Mouse (Mus musculus) layer of hippocampus, postnatal 36 days (tissue): Measurements from ENCODE around the gene Sgta. TPM values are rescaled to one million over a fixed set of nuclear protein-coding genes. Genes with fewer than 3 reads are reported as not detected.
A peak's percentile ranks its signal among the peaks of the same experiment; 100 is the strongest.
"Not testable (repeated sequence)": the region's sequence is repeated elsewhere in the genome, so short reads cannot be mapped to it uniquely, and the experiment has no call there.

Experiments
- DNase-seq, 2 experiments: peaks; one replicate each; pipeline ENCODE4 v3.0.0; 2022
- total RNA-seq, 2 experiments: library from RNA; stranded (reverse); gene quantifications; 2 replicates each; pipeline ENCODE4 v1.2.3; 2021

Gene Sgta
- 100 to 1,000 TPM; 174 to 175 TPM for total RNA-seq

DNA sequence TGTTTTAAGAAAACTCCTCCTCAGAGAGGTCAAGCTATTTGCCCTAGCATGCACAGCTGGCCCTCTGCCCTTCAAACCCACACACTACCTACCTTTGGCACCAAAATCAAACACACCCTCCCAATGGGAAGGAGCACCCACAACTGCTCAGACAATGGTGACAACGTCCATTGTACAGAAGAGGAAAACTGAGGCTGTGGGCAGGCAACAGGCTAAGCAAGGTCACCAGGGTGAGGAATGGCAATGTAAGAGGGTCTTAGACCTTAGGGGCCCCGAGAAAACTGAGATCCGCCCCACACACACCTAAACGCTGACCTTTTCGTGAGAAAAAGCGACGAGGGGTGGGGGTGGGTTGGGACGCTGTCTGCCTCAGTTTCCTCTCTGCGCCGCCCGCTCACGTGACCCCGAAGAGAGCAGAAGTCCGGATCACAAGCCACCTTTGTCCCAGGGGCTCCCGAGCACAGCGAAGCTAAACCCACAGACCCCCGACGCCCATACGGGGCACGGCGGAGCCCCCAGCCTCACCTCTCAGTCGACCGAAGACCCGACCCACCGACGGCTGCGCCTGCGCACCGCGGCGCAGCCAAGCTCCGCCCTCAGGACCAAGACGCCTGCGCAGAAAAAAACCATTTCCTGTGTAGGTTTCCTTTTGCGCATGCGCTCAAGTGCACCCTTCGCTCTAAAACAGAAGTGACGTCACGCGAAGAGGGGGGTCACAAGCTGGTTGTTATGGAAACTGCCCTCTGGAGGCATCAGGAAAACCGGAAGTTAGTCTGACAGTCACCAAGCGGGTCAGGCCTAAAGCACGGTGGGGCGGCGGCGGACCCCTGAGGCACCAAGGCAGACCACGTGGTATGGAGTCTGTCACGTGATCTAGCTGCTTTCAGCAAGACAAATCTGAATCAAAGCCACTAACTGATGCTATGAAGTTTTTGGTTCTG lies at the start of gene Sgta:
Gene Sgta, minus strand, starts transcription at position 579 of the 941 bp plus-strand sequence.
- peak; percentile 99 for DNase-seq

DNA sequence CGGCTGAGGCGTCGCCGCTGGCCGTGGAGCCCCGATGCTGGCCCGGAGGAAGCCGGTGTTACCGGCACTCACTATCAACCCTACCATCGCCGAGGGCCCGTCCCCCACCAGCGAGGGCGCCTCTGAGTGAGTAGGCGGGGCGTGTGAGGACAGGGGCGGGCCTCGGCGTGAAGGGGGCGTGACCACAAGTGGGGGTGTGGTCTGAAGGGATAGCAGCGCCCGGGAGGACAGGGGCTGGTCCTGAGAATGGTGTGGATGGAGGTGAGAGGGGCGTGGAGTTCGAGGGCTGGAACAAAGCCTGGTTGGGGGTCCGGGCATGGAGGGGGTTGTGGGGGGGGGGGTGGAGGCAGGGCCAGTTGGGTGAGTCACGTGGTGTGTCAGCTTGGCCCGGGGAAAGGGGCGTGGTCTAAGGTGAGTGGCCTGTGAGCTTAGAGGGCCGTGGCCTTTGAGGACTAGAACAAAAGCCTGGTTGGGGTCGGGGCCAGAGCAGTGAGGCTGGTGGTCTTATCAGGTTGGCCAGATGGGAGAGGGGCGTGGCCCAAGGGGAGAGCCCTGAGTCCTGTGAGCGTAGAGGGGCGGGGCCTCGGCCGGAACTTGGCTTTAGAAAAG lies 46.2 kb upstream of the Sgta start:
- DNase-seq: peak; percentile 82 to 83

DNA sequence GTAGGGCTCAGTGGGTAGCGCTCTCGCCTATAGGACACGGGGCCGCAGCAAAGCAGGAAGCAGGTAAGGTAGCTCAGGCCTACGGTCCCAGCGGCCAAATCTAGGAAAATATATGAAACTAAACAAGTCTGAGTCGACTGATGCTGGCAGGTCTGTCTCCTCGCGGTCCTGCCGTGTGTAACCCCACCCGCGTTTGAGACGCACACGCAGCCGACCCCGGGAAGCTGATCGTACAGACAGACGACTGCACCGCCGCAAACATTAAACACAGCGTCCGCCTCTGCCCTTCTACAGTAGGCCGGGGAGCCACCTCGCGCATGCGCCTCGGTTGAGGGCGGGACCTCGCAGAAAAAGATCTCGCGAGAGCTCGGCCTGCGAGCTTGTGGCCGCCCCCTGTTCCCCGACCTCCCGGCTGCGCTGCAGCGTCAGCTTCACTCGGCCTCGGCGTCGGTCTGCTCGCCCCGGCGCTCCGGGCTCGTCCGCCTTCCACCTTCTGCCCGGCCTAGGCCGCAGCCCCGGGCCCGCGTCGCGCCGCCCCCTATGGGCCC lies 45.7 kb upstream of the Sgta start, which contains the start of gene Map2k2:
Gene Map2k2, plus strand, starts transcription at position 351 of the 548 bp plus-strand sequence.
- peak; percentile 96 to 97 for DNase-seq

DNA sequence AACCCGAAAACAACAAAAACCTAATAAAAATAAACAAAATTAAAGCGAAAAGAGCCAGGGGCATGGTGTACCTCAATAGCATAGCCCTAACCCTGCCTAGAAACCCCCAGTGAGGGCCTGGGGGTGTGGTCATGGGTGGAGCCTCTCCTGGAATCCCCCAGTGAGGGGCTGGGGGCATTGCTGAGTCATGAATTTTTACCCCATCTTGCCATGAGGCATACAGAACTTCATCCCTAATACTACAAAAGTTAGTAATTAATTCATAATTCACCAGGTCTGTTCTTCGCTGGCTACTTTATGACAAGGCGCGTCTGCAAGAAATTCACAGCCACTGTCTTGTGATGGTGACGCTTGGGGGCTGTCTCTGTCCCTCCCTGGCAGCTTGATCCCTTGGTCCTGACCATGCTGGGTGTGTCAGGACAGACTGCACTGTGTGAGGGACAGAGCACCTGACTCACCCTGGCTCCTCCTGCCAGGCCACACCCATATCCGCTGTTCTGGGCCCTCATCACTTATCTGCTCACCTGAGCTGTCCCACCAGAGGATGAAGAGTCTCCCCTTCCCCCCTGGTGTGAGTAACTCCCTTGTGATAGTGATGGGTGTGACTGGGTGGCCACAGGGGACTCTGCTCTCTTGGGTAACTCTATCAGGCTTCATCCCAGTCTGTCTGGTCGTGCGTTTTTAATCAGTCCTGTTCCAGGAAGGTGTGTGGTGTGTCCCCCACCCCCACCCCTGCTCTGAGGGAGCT lies 35.1 kb upstream of the Sgta start:
- no peak for DNase-seq

DNA sequence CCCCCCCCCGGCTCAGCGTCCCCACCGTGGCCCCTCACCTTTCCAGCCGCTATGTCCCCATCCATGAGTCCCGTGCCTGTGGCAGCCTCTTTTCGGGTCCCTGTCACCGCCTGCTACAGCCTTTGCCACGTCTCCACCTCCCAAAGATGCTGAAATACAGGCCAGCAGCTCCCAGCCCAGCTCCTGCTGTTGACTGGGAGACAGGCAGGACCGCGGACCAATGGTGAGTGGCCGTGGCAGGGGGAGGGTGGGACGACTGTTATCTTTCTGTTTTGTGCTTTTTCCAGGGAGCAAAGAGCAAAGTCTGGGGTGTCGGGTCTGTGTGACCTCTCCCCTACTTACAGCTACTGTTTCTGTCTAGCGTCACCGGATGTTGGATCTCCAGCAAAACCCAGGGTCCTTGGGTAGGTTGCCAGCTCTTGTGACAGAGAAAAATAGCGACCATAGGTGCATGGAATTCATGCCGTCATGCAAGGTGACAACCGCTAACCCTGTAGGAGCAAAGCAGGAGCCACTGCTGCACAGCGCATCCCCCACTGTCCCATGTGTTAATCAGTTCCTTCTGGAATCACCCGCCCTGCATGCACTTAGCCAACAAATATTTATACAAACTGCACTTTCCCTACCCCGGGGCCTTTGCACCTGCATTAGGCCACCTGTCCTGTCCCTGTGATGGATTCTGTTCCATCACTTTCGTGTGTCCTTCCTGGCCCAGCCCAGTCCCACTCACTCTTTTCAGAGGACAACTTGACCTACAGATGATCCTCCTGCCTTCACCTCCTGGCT lies 32.7 kb upstream of the Sgta start:
- DNase-seq: no peak

DNA sequence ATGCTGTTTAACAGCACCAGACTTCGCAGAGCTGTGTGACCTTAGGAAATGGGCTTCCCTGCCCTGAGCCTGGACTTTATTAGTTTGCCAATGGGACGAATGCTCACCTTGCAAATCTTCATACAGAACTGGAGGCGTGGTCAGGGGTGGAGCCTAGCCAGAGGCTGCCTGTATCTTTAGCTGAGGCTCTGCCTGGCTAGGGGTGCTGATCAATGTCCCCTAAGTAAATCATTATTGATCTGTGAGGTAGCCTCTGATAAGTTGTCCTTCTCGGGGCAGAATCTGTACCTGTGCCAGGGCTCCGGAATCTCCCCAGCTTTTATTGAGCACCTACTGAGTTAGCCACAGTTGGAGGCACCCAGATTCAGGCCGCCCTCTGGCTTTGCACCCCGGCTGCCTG lies 30.6 kb upstream of the Sgta start:
- no peak for DNase-seq

DNA sequence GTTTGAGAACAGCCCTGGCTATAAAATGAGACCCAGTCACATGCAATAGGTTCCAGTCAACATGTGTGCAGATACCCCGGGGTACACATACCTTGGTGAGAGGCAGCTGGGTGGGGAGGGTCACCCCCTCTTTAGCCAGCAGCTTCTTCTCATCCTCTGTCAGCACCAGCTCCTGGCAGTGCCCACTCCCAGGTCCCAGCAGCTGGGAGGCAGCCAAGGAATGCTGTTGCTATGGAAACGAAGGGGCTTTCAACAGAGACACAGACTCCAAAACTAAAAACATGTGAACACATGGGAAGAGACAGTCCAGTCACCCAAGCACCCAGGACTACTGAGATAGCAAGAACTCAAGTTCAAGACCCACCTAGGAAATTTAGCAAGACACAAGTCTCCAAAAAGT lies 29.2 kb upstream of the Sgta start:
- DNase-seq: no peak

DNA sequence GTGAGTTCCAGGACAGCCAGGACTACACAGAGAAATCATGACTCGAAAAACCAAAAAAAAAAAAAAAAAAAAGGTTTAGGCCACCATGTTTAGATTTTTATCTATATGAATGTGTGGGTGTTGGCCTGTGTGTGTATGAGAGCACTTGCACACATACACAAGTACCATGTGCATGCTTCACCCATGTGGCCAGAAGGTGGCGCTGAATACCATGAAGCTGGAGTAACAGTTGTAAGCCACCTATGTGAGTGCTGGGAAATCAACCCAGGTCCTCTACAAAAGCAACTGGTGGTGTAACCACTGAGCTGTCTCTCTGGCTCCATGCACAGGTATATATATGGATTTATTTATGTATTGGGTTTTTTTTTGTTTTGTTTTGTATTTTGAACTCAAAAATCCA lies 27.0 kb upstream of the Sgta start:
- no peak for DNase-seq

DNA sequence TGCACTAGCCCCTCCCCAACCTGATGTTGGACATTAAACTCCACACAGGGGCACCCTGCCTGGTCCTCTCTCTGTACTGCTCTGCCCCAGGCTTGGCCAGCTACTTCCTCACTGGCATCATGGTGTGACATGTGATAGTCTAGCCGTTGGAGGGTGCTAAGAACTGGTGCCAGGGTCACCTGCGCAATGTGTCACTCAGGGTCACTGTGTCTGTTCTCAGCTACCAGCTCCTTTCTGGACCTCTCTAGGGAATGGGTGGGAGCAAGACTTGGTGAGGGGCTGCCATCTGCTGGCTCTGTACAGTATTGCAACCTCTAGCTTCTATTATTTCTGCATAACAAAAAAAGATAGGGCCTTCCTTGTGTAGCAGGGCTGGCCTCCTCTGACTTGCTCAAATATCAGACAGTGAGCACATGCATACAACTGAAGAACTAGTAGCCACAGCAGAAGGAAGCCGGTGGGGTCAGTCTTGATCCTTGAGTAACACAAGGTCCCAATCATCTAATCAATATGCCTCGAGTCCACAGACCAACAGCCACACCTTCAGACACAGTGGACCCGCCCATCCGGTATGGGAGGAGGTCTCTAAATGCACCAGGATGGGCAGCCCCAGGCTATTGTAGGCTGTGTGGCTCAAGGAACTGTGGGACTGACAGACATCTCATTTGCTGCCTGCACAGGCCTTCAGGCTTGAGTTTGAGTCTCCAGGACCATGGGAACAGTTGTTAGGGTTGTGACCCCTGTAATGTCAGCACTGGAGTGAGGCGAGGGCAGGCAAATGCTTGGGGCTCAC lies 22.4 kb upstream of the Sgta start:
- peak; percentile 63 to 71 for DNase-seq

DNA sequence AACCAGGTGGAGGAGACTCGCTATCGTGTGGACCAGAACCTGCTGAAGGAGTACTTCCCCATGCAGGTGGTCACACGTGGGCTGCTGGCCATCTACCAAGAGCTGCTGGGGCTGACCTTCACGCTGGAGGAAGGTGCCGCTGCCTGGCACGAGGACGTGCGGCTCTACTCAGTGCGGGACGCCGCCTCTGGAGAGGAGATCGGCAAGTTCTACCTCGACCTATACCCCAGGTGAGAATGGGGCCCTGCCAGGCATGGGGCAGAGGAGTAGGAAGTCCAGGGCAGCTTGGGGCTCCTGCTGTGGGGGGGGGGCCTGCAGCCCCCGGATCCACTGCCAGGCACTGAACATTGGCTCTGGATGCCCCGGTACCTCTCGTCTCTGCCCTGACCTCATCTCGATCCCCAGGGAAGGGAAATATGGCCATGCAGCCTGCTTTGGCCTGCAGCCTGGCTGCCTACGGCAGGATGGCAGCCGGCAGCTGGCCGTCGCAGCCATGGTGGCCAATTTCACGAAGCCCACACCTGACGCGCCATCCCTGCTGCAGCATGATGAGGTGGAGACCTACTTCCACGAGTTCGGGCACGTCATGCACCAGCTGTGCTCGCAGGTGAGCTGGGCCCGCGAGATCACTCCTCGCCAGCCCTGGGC lies 20.2 kb upstream of the Sgta start:
- no peak for DNase-seq

DNA sequence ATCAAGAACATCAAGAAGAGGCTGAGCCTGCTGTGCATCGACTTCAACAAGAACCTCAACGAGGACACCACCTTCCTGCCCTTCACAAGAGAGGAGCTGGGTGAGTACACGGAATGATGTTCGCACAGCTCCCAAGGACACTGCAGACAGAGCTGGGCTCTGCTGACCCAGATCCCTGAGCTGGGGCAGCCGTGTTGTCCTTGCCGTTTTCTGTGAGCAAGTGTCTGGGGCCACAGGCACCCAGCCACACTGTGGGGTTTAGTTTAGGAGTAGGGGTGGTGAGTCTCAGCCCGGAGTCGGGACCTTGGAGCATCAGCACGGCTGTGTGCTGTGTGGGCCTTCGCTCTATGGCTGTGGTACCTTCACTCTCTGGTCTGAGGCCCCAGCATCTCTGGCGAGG lies 17.9 kb upstream of the Sgta start:
- DNase-seq: no peak

DNA sequence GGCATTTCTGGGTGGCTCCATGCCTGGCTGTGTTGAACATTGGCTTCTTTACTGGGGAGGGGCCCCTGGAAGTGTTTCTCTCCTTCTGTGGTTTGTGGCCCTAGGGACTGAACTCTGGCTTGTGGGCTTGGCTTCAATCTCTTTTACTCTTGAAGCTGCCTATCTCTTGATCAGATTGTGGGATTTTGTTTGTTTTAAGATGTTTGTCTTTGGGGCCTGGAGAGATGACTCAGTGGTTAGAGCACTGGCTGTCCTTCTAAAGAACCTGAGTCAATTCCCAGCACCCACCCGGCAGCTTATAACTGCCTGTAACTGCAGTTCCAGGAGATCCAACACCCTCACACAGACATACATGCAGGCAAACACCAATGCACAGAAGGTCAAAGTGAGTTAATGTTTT lies 16.4 kb upstream of the Sgta start:
- DNase-seq: no peak

DNA sequence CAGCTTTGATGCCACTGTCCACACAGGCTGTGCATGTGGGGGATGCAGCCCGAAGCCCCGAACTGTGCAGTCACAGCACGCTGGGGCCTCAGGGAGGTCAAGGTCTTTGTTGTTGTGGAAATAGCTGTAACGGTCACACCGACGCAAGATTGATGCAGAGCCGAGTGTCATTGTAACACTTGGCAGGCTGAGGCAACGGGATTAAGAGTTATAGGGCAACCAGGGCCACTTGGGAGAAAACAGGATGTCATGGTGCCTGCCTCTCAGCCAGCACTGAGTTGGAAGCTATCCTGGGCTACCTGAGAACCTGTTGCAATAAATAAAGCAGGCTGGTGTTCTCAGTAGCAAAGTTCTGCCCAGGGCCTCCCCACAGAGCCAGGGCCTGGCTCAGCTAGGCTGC lies 15.8 kb upstream of the Sgta start:
- DNase-seq: no peak

DNA sequence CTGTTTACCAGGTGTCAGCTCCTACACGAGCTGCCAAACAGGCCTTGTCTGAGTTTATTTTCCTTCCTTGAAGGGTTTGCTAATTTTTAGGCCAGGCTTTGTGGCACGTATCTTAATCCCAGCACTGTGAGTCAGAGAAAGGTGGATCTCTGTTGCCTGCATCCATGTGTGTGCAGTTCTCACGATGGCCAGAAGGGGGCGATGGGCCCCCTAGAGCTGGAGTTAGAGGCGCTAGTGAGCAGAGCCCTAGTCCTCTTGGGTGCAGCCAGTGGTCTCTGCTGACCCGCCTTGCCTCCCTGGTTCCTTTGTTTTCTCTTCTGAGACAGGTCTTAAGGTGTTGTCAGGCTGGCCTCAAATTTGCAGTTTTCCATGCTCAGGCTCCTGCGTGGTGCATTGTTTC lies 13.5 kb upstream of the Sgta start:
- no peak for DNase-seq

DNA sequence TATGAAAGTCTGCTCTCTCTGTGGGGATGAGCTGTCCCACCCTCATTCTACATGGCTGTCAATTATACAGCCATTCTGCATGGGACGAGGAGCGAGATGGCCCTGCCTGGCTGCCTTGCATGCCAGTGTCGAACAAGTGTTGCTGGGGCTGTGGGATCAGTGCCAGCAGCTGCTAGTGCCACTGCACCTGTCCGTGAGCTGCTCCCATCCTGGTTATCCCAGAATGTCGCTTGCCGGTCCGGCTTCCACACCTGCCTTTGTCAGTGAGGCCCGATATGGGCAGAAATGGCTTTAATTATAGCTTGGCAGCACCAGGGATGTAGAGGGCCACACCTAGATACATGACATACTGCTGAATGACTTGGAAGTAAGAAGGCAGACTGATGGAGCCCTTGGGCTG lies 12.3 kb upstream of the Sgta start:
- DNase-seq: no peak

DNA sequence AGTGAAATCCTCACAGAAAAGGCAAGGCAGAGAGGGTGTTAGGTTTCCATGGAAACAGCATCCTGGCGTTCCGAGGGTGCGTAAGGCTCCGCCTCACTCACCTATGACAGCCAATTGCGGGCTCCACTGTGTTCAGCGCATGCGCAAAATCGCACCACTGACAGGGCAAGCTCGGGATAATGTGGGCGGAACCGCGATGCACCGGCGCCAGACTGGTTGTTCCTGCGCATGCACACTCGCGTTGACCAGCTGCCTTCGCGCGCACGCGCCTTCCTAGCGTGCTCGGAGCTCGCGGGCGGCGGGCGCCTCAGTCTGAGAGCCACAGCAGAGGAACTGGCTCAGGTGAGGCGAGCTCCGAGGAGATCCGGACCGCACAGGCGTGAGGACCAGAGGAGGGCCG lies 9.9 kb upstream of the Sgta start, which contains the start of gene Thop1:
Gene Thop1, plus strand, starts transcription at position 200 of the 400 bp plus-strand sequence.
- DNase-seq: peak; percentile 94 to 98

DNA sequence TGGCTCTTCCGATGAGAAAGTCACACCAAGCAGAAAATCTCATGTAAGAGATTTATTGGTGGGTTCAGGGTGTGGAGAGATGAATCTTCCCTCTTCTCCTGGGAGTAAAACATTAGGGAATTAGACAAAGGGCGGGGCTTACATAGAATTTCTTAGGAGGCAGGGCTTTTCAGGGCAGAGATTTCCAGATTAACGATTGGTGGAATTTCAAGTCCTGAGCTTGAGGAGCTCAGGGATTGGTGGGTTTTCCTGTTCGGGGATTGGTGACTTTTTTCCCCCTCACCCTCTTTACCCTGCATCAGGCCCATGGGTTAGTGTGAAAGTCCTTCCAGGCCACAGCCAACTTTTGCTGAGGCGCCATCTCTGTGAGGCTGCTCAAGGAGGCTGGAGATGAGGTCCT lies 8.7 kb upstream of the Sgta start:
- DNase-seq: no peak

DNA sequence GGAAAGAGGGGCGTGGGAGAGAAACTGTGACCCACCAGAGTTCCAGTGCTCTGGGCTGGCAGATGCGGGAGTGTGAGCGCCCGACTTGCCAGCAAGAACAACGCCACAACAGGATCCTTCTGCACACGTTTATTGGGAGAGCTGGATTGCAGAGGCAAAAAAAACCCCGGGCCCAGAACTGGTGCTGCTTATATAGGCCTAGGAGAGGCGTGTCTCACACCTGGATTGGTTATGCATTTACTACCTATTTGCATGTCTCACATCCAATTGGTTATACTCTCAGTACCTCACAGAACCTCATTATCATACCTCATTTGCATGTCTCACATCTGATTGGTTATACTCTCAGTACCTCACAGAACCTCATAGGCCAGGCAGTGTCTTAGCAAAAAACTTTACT lies 4.5 kb upstream of the Sgta start:
- DNase-seq: not testable (repeated sequence)

DNA sequence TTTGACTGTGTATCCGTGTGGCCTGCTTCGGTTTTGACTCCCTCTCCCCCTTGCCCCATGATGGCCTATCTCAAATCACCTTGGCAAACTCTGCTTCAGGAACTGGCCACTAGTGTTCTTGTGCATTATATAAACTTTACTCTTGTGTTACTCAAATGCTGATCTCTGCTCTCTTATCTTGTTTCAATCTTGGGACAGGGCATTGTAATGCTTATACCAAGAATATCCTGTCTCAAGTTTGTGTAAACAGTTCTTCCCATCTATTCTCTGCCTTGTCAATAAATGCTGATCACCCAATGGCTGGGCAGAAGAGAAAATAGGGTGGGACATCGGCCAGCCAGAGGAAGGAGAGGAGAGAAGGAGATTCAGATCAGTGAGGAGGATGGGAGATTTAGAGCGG lies 2.7 kb upstream of the Sgta start:
- no peak for DNase-seq

DNA sequence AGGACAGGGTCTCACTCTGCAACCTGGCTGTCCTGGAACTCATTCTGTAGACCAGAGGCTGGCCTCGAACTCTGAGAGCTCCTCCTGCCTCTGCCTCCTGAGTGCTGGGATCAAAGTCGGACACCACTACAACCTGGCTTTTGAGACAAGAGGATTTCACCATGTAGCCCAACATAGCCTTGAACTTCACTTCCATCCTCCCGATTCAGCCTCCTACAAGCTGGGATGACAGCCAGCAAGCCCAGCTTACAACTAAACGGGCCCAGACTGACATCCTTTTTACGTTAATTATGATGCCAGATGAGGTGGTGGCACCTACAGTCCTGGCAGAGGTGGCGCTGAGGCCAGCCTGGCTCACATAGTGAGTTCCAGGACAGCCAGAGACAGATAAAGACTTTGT lies 1.1 kb downstream of the Sgta start:
- no peak for DNase-seq
